ENCODE assay signal across 16 mouse cellular contexts in genomic region chr10:117411716-117412473, GRCm38 (mm10). TPM values are rescaled to one million over a fixed set of nuclear protein-coding genes. Genes with fewer than 3 reads are reported as not detected.
DNase-seq lines count a peak whose midpoint lies in the region; ATAC-seq and TF ChIP-seq lines count a peak whose summit lies in the region.
"Had no signal": no experiment of that assay in that cellular context is flagged by ENCODE, and none has a peak within 500 bp of the region (broad histone marks: within the 10 kb centered on the region; RNA-seq: fewer than 3 reads in every experiment).

No protein-coding gene starts in this region.

- H3K27me3 ChIP-seq in heart, embryonic 10.5 days (ENCODE audit: insufficient read depth, poor library complexity, severe bottlenecking), result no peaks in the 10 kb centered on the region
- H3K27me3 ChIP-seq in liver, adult 2 months (ENCODE audit: control insufficient read depth, insufficient read depth, low read length), result no peaks in the 10 kb centered on the region
- H3K27me3 ChIP-seq in liver, postnatal 0 days (ENCODE audit: insufficient read depth, low read length), result no peaks in the 10 kb centered on the region

- 0 out of 2 replicates have a peak, but pooled peaks have one; percentile 13 for TF ChIP-seq POLR2A in liver, adult 2 months (IDR thresholded peaks at IDR 0.05; ENCODE audit: extremely low read depth, insufficient read depth, low read length)

- peak overlapping the region; percentile 48 for H3K4me2 ChIP-seq in liver, postnatal 0 days (ENCODE audit: low read depth, low read length)
- H3K4me2 ChIP-seq: embryonic facial prominence, embryonic 12.5 days; midbrain, embryonic 13.5 days had no signal

- peaks cover 21% of the 10 kb centered on the region for H3K4me1 ChIP-seq in heart, embryonic 10.5 days
- H3K4me1 ChIP-seq in liver, adult 2 months (ENCODE audit: control insufficient read depth, insufficient read depth, low read length), result peaks cover 6% of the 10 kb centered on the region
- H3K4me1 ChIP-seq in liver, postnatal 0 days (ENCODE audit: insufficient read depth), result peaks cover 11% of the 10 kb centered on the region

- H3K27ac ChIP-seq in heart, embryonic 10.5 days, result no peak overlapping the region
- peak overlapping the region; percentile 100 for H3K27ac ChIP-seq in liver, adult 2 months (replicated peaks; ENCODE audit: insufficient read depth, low read depth, low read length)
- H3K27ac ChIP-seq in liver, postnatal 0 days (ENCODE audit: low read depth), result peak overlapping the region; percentile 88
- H3K27ac ChIP-seq: embryonic facial prominence, embryonic 12.5 days; hindbrain, postnatal 0 days; limb, embryonic 10.5 days; midbrain, embryonic 13.5 days had no signal

- no peaks in the 10 kb centered on the region for H3K36me3 ChIP-seq in heart, embryonic 10.5 days
- peaks cover 10% of the 10 kb centered on the region for H3K36me3 ChIP-seq in liver, adult 2 months (ENCODE audit: control insufficient read depth, insufficient read depth, low read length)
- no peaks in the 10 kb centered on the region for H3K36me3 ChIP-seq in liver, postnatal 0 days (replicated peaks; ENCODE audit: insufficient read depth, low read length)
- H3K36me3 ChIP-seq: embryonic facial prominence, embryonic 12.5 days; limb, embryonic 10.5 days; midbrain, embryonic 13.5 days had no signal

- WGBS in heart, embryonic 10.5 days, result 17% methylated on average over 16 of the region's 16 CpGs
- WGBS in liver, adult 2 months, result 18% methylated on average over 16 of the region's 16 CpGs
- WGBS in liver, postnatal 0 days (ENCODE audit: insufficient replicate concordance), result 41% methylated on average over 16 of the region's 16 CpGs

- H3K4me3 ChIP-seq in heart, embryonic 10.5 days, result 0 out of 2 replicates have a peak overlapping the region, but pooled peaks have one; percentile 6
- peak overlapping the region; percentile 72 for H3K4me3 ChIP-seq in liver, adult 2 months (ENCODE audit: insufficient read depth, low read depth, low read length)
- H3K4me3 ChIP-seq in liver, postnatal 0 days (ENCODE audit: low read depth, low read length), result no peak overlapping the region
- H3K4me3 ChIP-seq: embryonic facial prominence, embryonic 12.5 days; limb, embryonic 10.5 days; midbrain, embryonic 13.5 days had no signal

- DNase-seq in heart, embryonic 10.5 days (ENCODE audit: low spot score), result no peak
- no peak for DNase-seq in heart, adult 8-10 months (ENCODE audit: low spot score)
- peak; percentile 86 for DNase-seq in liver, adult 2 months (ENCODE audit: extremely low read depth, low read depth, low spot score)
- DNase-seq in liver (no peak), adipocyte (ENCODE audit: low spot score) (peak; percentile 93)
- no peak for DNase-seq in liver, postnatal 0 days
- DNase-seq in spleen, postnatal 14 days (ENCODE audit: low spot score in 2 of 2), result no peak
- DNase-seq in layer of hippocampus, postnatal 36 days, result no peak
- DNase-seq: cerebellum, adult 2 months; kidney, postnatal 25 days; thymus, postnatal 14 days had no signal

- no peak for TF ChIP-seq EP300 in liver, postnatal 0 days (IDR thresholded peaks at IDR 0.05; ENCODE audit: low read depth)

- peak overlapping the region; percentile 75 for H3K9ac ChIP-seq in liver, adult 2 months (ENCODE audit: low read depth, low read length)
- no peak overlapping the region; the same call in 1 of the 2 replicates for H3K9ac ChIP-seq in liver, postnatal 0 days (replicated peaks)
- H3K9ac ChIP-seq: embryonic facial prominence, embryonic 12.5 days; midbrain, embryonic 13.5 days had no signal

- H3K9me3 ChIP-seq in heart, embryonic 10.5 days, result no peaks in the 10 kb centered on the region
- no peaks in the 10 kb centered on the region for H3K9me3 ChIP-seq in liver, postnatal 0 days (ENCODE audit: low read length)
- H3K9me3 ChIP-seq: embryonic facial prominence, embryonic 12.5 days; limb, embryonic 10.5 days; midbrain, embryonic 13.5 days had no signal

- peak; percentile 22 for ATAC-seq in liver, postnatal 0 days
- ATAC-seq: forebrain, embryonic 14.5 days had no signal

- H3K79me2 ChIP-seq in liver, adult 2 months (ENCODE audit: control insufficient read depth, insufficient read depth, low read length), result no peaks in the 10 kb centered on the region; the same call in 1 of the 2 replicates

- no peak for TF ChIP-seq CTCF in liver, adult 2 months (IDR thresholded peaks at IDR 0.05; ENCODE audit: low read depth, low read length)
- no peak for TF ChIP-seq CTCF in liver, postnatal 0 days (IDR thresholded peaks at IDR 0.05; ENCODE audit: low read depth)

RNA-seq across cellular contexts. Expression of gene Cpsf6, which starts 32.1 kb away (rescaled TPM):
- 128 and 138 TPM in 2 replicates for polyA plus RNA-seq in heart, embryonic 10.5 days (2016; fragmentation: Nextera tagmentation; extraction: Ambion mirVana)
- 10 to 100 TPM; 27.3 to 31.2 (median 30.1) TPM for total RNA-seq in heart, adult 8-10 months (2022)
- 32.8 and 33.1 TPM in 2 replicates for total RNA-seq in liver, adult 2 months (2014; rRNA removed)
- 17.0 and 23.7 TPM in 2 replicates for polyA plus RNA-seq in liver, adult 2 months (2012; rRNA removed)
- 34.4 and 38.6 TPM in 2 replicates for polyA plus RNA-seq in liver, postnatal 0 days (2015; fragmentation: Nextera tagmentation; extraction: Ambion mirVana)
- total RNA-seq in layer of hippocampus, postnatal 36 days (2021), result 100 to 1,000 TPM; 119 TPM

Comparison
In these comparisons a context has a peak if more than half of its experiments do, and no peak if none do; other contexts are left out.
1. DNase-seq: peak in liver, adult 2 months (single experiment) and adipocyte (single experiment); none in heart, embryonic 10.5 days (single experiment), heart, adult 8-10 months (single experiment), liver (single experiment), liver, postnatal 0 days (single experiment), spleen, postnatal 14 days (0 of 2) and layer of hippocampus, postnatal 36 days (0 of 2).